Mouse (Mus musculus): ENCODE results near the gene Inip. TPM values are rescaled to one million over a fixed set of nuclear protein-coding genes. Genes with fewer than 3 reads are reported as not detected.

The Inip gene
- polyA plus RNA-seq, 1 experiment from 2014 or later, result 61.0 TPM

DNA sequence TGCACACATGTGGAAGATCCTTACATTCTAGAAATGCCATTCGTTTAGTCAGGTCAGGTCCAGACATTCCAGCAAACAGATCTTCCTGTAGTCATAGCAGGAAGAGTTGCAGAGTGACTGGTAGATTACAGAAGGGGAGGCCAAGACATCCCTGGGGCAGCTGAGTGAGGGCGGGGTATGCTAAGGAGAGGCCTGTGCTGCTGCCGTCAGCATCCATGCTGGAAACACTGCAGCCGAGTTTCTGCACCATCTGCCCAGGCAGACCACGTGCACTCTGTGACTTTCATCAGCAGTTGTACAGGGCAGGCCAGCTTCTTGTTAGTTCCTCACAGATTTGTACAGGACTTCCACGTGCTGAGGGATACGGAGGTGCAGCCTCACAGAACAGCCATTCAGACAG is 22.1 kb upstream of the Inip start:
- no peaks in the 10 kb centered on the region for H3K9me3 ChIP-seq
- 0 out of 2 replicates have a peak, but pooled peaks cover 4% of the 10 kb centered on the region for H3K36me3 ChIP-seq
- no peaks in the 10 kb centered on the region for H3K27me3 ChIP-seq
- no peak overlapping the region for H3K9ac ChIP-seq
- H3K27ac ChIP-seq, result no peak overlapping the region
- no peak for ATAC-seq (ENCODE audit: low FRiP score, low read depth)
- no peak overlapping the region for H3K4me3 ChIP-seq
- peaks cover 15% of the 10 kb centered on the region for H3K4me1 ChIP-seq
- H3K4me2 ChIP-seq (replicated peaks), result no peak overlapping the region
- WGBS, result 51% methylated on average over 7 of the region's 7 CpGs

- WGBS, result 82% methylated on average over 4 of the region's 4 CpGs
These were observed 20.7 kb upstream of the Inip start for GRCm38 (mm10) chr4:59822119-59822518.

GRCm38 (mm10) chr4:59821516-59821915 is 20.1 kb upstream of the Inip start:
- H3K4me1 ChIP-seq, result peaks cover 15% of the 10 kb centered on the region
- H3K27ac ChIP-seq, result no peak overlapping the region
- H3K9me3 ChIP-seq, result no peaks in the 10 kb centered on the region
- no peak overlapping the region for H3K4me3 ChIP-seq
- H3K4me2 ChIP-seq (replicated peaks), result no peak overlapping the region
- 97% methylated on average over 1 of the region's 1 CpGs for WGBS
- H3K9ac ChIP-seq, result no peak overlapping the region
- H3K36me3 ChIP-seq, result no peaks in the 10 kb centered on the region
- ATAC-seq (ENCODE audit: low FRiP score, low read depth), result no peak
- no peaks in the 10 kb centered on the region for H3K27me3 ChIP-seq

More at GRCm38 (mm10) chr4:59822119-59822518, 20.7 kb upstream of the Inip start:
- H3K4me2 ChIP-seq (replicated peaks), result no peak overlapping the region
- peaks cover 15% of the 10 kb centered on the region for H3K4me1 ChIP-seq
- H3K4me3 ChIP-seq, result no peak overlapping the region
- 0 out of 2 replicates have a peak, but pooled peaks cover 2% of the 10 kb centered on the region for H3K36me3 ChIP-seq
- no peak for ATAC-seq (ENCODE audit: low FRiP score, low read depth)
- H3K9me3 ChIP-seq, result no peaks in the 10 kb centered on the region
- no peak overlapping the region for H3K9ac ChIP-seq
- no peak overlapping the region for H3K27ac ChIP-seq
- H3K27me3 ChIP-seq, result no peaks in the 10 kb centered on the region

DNA sequence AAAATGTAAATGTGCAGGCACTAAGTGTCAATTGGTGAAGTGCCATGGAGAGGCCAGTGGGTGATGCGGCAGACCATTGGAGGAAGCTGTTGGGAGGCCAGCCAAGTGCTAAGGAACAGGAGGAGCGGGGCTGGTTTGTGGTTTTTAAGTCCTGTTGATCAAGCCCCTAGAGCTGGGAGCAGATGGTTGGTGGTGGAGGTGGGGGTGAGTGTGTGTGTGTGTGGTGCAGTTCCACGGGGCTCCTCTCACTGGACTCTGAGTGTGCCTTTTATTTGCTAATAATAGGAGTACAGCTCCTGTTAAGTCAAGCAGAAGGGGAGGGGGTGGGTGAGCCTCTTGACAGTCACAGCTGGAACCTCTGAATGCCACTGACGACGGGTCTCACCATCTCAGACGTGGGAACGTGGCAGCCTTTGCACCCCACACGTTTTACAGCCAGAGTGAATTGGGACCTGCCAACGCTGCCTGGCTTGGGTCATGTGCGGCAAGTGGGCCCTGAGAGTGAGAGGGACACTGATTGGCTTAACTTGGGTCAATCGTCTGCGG is 18.2 kb upstream of the Inip start:
- 41% methylated on average over 12 of the region's 12 CpGs for WGBS
- H3K4me1 ChIP-seq, result peaks cover 15% of the 10 kb centered on the region
- H3K4me2 ChIP-seq (replicated peaks), result no peak overlapping the region
- H3K4me3 ChIP-seq, result no peak overlapping the region
- H3K36me3 ChIP-seq, result no peaks in the 10 kb centered on the region
- no peaks in the 10 kb centered on the region for H3K9me3 ChIP-seq
- H3K27me3 ChIP-seq, result no peaks in the 10 kb centered on the region
- no peak overlapping the region; the same call in 1 of the 2 replicates for H3K9ac ChIP-seq
- 0 out of 2 replicates have a peak, but pooled peaks have one; percentile 41 for ATAC-seq (ENCODE audit: low FRiP score, low read depth)
- no peak overlapping the region for H3K27ac ChIP-seq

DNA sequence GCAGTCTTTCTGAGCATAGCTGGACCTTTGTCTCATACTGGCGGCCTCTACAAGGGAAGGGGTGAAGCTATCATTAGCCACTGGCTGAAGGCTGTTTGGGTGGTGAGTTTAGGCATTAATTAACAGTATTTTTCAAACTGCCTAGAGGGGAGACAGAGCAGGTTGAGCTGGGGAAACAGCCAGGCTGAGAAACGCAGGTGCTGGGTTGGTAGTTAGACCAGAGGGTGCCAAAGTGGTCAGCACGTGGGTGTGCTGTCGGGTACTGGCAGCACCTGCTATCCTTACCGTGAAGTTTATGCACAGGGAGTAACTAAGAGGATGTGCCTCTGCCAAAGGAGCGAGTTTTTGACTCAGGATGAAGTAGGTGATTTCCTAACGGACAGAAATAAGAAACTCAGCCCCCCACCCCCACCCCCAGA is 17.7 kb upstream of the Inip start:
- H3K27me3 ChIP-seq, result no peaks in the 10 kb centered on the region
- no peaks in the 10 kb centered on the region for H3K36me3 ChIP-seq
- peak; percentile 55; the same call in 1 of the 2 replicates for ATAC-seq (ENCODE audit: low FRiP score, low read depth)
- no peak overlapping the region; the same call in 1 of the 2 replicates for H3K9ac ChIP-seq
- H3K4me2 ChIP-seq (replicated peaks), result no peak overlapping the region
- peak overlapping the region; percentile 1; the same call in 1 of the 2 replicates for H3K27ac ChIP-seq
- H3K9me3 ChIP-seq, result no peaks in the 10 kb centered on the region
- H3K4me3 ChIP-seq, result no peak overlapping the region
- peaks cover 15% of the 10 kb centered on the region for H3K4me1 ChIP-seq
- WGBS, result 49% methylated on average over 7 of the region's 7 CpGs

GRCm38 (mm10) chr4:59818498-59818897 is 17.1 kb upstream of the Inip start:
- Histone ChIP-seq H3K9me3 (no peaks in the 10 kb centered on the region), H3K4me2 (replicated peaks) (no peak overlapping the region), H3K9ac (no peak overlapping the region), H3K27ac (peak overlapping the region; percentile 1; the same call in 1 of the 2 replicates), H3K4me1 (peaks cover 15% of the 10 kb centered on the region), H3K4me3 (no peak overlapping the region), H3K36me3 (no peaks in the 10 kb centered on the region), H3K27me3 (no peaks in the 10 kb centered on the region)
- no peak for ATAC-seq (ENCODE audit: low FRiP score, low read depth)
- WGBS, result 79% methylated on average over 10 of the region's 10 CpGs

GRCm38 (mm10) chr4:59817790-59818189 is 16.4 kb upstream of the Inip start:
- H3K36me3 ChIP-seq, result no peaks in the 10 kb centered on the region
- no peak overlapping the region for H3K4me2 ChIP-seq (replicated peaks)
- H3K9me3 ChIP-seq, result no peaks in the 10 kb centered on the region
- H3K27me3 ChIP-seq, result no peaks in the 10 kb centered on the region
- no peak overlapping the region for H3K4me3 ChIP-seq
- no peak overlapping the region for H3K27ac ChIP-seq
- no peak overlapping the region for H3K9ac ChIP-seq
- 64% methylated on average over 5 of the region's 5 CpGs for WGBS
- no peak for ATAC-seq (ENCODE audit: low FRiP score, low read depth)
- peaks cover 15% of the 10 kb centered on the region for H3K4me1 ChIP-seq

DNA sequence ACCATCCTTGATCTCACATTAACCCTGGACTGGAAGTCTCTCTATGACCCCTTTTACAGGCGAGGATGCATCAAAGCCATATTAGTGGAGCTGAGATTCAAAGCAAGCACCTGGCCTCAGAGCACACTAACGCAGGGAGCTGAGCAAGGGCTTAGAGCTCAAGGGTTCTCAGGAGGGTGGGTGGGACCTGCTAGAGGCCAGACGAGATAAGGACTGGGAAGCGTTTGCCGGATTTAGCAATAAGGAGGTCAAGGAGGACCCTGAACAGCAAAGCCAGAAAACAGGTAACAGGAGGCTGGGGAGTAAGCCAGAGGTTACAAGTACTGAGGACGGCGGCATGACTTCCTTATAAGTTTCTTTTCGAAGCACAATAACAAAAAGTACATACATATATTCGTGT is 15.1 kb upstream of the Inip start:
- Histone ChIP-seq H3K27me3 (no peaks in the 10 kb centered on the region), H3K36me3 (no peaks in the 10 kb centered on the region), H3K9me3 (no peaks in the 10 kb centered on the region), H3K9ac (no peak overlapping the region), H3K27ac (no peak overlapping the region), H3K4me3 (no peak overlapping the region), H3K4me1 (peaks cover 15% of the 10 kb centered on the region), H3K4me2 (replicated peaks) (no peak overlapping the region)
- WGBS, result 73% methylated on average over 9 of the region's 9 CpGs
- ATAC-seq (ENCODE audit: low FRiP score, low read depth), result no peak

GRCm38 (mm10) chr4:59816016-59816415 is 14.6 kb upstream of the Inip start:
- H3K27ac ChIP-seq, result no peak overlapping the region
- WGBS, result 50% methylated on average over 5 of the region's 5 CpGs
- ATAC-seq (ENCODE audit: low FRiP score, low read depth), result no peak
- no peaks in the 10 kb centered on the region for H3K27me3 ChIP-seq
- no peaks in the 10 kb centered on the region for H3K9me3 ChIP-seq
- no peak overlapping the region for H3K4me2 ChIP-seq (replicated peaks)
- peaks cover 15% of the 10 kb centered on the region for H3K4me1 ChIP-seq
- no peaks in the 10 kb centered on the region for H3K36me3 ChIP-seq
- no peak overlapping the region for H3K9ac ChIP-seq
- no peak overlapping the region for H3K4me3 ChIP-seq

GRCm38 (mm10) chr4:59815121-59815810 is 13.9 kb upstream of the Inip start:
- Histone ChIP-seq H3K9ac (no peak overlapping the region), H3K4me1 (peaks cover 15% of the 10 kb centered on the region), H3K36me3 (no peaks in the 10 kb centered on the region), H3K4me3 (no peak overlapping the region), H3K27ac (no peak overlapping the region), H3K27me3 (no peaks in the 10 kb centered on the region), H3K4me2 (replicated peaks) (no peak overlapping the region), H3K9me3 (no peaks in the 10 kb centered on the region)
- WGBS, result 83% methylated on average over 4 of the region's 4 CpGs
- no peak for ATAC-seq (ENCODE audit: low FRiP score, low read depth)

GRCm38 (mm10) chr4:59814094-59814493 is 12.7 kb upstream of the Inip start:
- H3K4me1 ChIP-seq, result peaks cover 6% of the 10 kb centered on the region
- H3K4me2 ChIP-seq (replicated peaks), result no peak overlapping the region
- no peak for ATAC-seq (ENCODE audit: low FRiP score, low read depth)
- no peak overlapping the region for H3K27ac ChIP-seq
- no peak overlapping the region for H3K4me3 ChIP-seq
- H3K36me3 ChIP-seq, result no peaks in the 10 kb centered on the region
- H3K9me3 ChIP-seq, result no peaks in the 10 kb centered on the region
- 67% methylated on average over 7 of the region's 7 CpGs for WGBS
- no peaks in the 10 kb centered on the region for H3K27me3 ChIP-seq
- no peak overlapping the region for H3K9ac ChIP-seq

DNA sequence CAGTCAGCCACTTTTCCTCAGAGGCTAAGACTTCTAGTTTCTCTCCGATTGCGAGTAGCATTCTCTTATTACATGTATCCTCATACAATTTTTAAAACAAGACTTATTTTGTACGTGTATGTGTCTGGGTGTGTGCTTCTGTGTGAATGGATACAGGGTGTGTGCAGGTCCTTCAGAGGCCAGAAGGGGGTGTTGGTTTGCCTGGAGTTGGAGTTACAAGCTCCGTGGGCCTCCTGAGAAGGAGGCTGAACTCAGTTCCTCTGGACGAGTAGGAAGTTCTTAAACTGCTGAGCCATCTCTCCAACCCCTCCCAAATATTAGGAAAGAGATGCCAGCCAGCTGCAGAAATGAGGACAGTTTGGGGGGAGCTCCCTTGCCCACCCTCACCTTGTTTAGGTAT is 7.0 kb upstream of the Inip start:
- Histone ChIP-seq H3K36me3 (no peaks in the 10 kb centered on the region), H3K4me1 (peaks cover 21% of the 10 kb centered on the region), H3K9me3 (no peaks in the 10 kb centered on the region), H3K4me2 (replicated peaks) (no peak overlapping the region), H3K27ac (no peak overlapping the region), H3K27me3 (no peaks in the 10 kb centered on the region), H3K9ac (no peak overlapping the region), H3K4me3 (no peak overlapping the region)
- 78% methylated on average over 5 of the region's 5 CpGs for WGBS
- ATAC-seq (ENCODE audit: low FRiP score, low read depth), result no peak
